Mouse (Mus musculus) neural tube, embryonic 11.5 days (tissue): ENCODE data around the gene Snapc4. TPM values are rescaled to one million over a fixed set of nuclear protein-coding genes. Genes with fewer than 3 reads are reported as not detected.
A peak's percentile ranks its signal among the peaks of the same experiment; 100 is the strongest.
"Not testable (repeated sequence)": the region's sequence is repeated elsewhere in the genome, so short reads cannot be mapped to it uniquely, and the experiment has no call there.

Source experiments
- ATAC-seq: fragments of 200-750 bp; cut with Nextera tagmentation; 2 replicates; pipeline ENCODE4 v1.8.0; 2017; ENCODE audit warnings: moderate number of reproducible peaks, mild to moderate bottlenecking, moderate TSS enrichment, moderate library complexity; ENCODE audit not compliant: insufficient read depth, low FRiP score, low TSS enrichment
- DNase-seq: peaks from one replicate; pipeline ENCODE4 v3.0.0-alpha.2; 2015; ENCODE audit warnings: low spot score
- H3K27ac ChIP-seq: fragments of 300-500 bp; sonication (generic); 2 replicates; pipeline ENCODE4 v1.5.1; 2014; ENCODE audit warnings: low read depth, mild to moderate bottlenecking, low read length
- H3K27me3 ChIP-seq: fragments of 300-500 bp; sonication (generic); 2 replicates; pipeline ENCODE4 v1.6.1; 2014; ENCODE audit warnings: mild to moderate bottlenecking, low read length, mixed read lengths; ENCODE audit not compliant: control insufficient read depth, insufficient read depth
- H3K36me3 ChIP-seq: fragments of 300-500 bp; sonication (generic); 2 replicates; pipeline ENCODE4 v1.6.1; 2014; ENCODE audit warnings: mild to moderate bottlenecking, low read length, moderate library complexity, mixed read lengths; ENCODE audit not compliant: control insufficient read depth, insufficient read depth
- H3K4me1 ChIP-seq: fragments of 300-500 bp; sonication (generic); 2 replicates; pipeline ENCODE4 v1.6.1; 2014; ENCODE audit warnings: low read length, mixed read lengths; ENCODE audit not compliant: control insufficient read depth, insufficient read depth
- H3K4me2 ChIP-seq: fragments of 300-500 bp; sonication (generic); 2 replicates; pipeline ENCODE4 v1.6.1; 2014; ENCODE audit warnings: low read depth, mild to moderate bottlenecking, moderate library complexity
- H3K4me3 ChIP-seq: fragments of 300-500 bp; sonication (generic); 2 replicates; pipeline ENCODE4 v1.5.1; 2014; ENCODE audit warnings: low read depth, low read length
- H3K9ac ChIP-seq: fragments of 300-500 bp; sonication (generic); 2 replicates; pipeline ENCODE4 v1.6.1; 2014; ENCODE audit warnings: mild to moderate bottlenecking, low read length
- H3K9me3 ChIP-seq: fragments of 300-500 bp; sonication (generic); 2 replicates; pipeline ENCODE4 v1.6.1; 2016; ENCODE audit warnings: low read length; ENCODE audit not compliant: control insufficient read depth
- WGBS: fragments of 180-500 bp; shearing (Covaris S2); extraction: QIAGEN DNeasy Blood & Tissue Kit; methylation state at CpG from one replicate; pipeline ENCODE4 v1.1.7; 2014; 5-methylcytosine and 5-hydroxymethylcytosine counted together
- polyA plus RNA-seq: library from polyadenylated mRNA; unstranded; fragments of >200 nt; fragmentation: Nextera tagmentation; extraction: Ambion mirVana; gene quantifications from 2 replicates; pipeline ENCODE4 v1.2.1, GENCODE M21; 2014

Gene Snapc4
- polyA plus RNA-seq, 1 experiment from 2014 or later = 26.9 TPM

DNA sequence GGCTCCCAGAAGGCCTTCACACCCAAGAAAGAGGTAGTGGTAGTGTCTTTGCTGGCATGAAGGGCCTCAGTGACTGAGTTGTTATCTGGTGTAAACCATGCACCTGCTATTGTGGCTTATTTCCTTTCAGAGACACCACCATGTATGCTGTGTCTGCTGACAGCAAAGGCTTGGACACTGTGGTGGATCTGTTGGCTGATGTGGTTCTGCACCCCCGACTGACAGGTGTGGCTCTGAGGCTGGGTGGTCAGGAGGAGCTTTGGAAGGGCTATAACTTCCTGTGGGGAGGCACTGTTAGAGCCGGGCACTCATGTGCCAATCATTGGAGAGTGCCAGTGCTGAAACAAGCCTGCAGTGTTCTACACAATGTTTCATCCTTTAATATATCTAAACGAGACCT is 10.5 kb upstream of the Snapc4 start:
- Histone ChIP-seq H3K27me3 (no peaks in the 10 kb centered on the region), H3K4me1 (peaks cover 10% of the 10 kb centered on the region; the same call in 1 of the 2 replicates), H3K4me3 (no peak overlapping the region), H3K36me3 (peaks cover 43% of the 10 kb centered on the region), H3K4me2 (no peak overlapping the region), H3K9me3 (no peaks in the 10 kb centered on the region), H3K9ac (no peak overlapping the region), H3K27ac (no peak overlapping the region)
- DNase-seq = no peak
- no peak for ATAC-seq
- 78% methylated on average over 3 of the region's 3 CpGs for WGBS

DNA sequence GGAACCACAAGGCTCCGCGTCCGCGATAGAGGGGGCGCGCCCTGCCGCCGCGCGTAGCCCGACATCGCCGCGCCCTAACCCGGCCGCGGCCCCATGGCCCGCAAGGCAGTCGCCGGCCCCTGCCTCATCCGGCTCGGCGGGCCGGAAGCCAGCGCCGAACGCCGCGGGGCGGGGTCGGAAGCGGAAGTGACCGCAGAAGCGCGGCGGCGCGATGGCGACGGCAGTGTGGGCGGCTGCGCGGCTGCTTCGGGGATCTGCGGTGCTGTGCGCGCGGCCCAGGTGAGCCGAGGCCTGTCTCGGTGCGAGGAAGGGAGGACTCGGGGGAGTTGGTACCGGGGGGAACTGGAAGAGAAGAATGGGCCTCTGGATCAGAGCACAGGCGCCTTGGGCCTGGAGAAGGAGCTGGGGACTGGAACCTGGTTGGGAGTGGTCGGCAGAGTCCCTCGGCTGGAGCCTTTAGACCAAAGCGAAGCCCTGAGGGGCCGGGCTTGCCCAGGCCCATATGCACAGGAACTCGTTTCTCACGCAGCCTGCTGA is 8.8 kb upstream of the Snapc4 start, which contains the start of the genes Entr1 and Pmpca:
Gene Entr1 (minus strand): TSS at position 163 of the 537 bp plus-strand sequence.
Gene Pmpca (plus strand): TSS at position 186 of the 537 bp plus-strand sequence.
- Histone ChIP-seq H3K4me2 (peak within 1 kb of the TSS; percentile 99), H3K27ac (peak within 1 kb of the TSS; percentile 62), H3K4me3 (peak within 1 kb of the TSS; percentile 93), H3K9ac (peak within 1 kb of the TSS; percentile 92), H3K36me3 (peaks cover 40% of the 10 kb centered on the region), H3K27me3 (no peaks in the 10 kb centered on the region), H3K4me1 (peaks cover 10% of the 10 kb centered on the region; the same call in 1 of the 2 replicates), H3K9me3 (no peaks in the 10 kb centered on the region)
- under 1% methylated on average over 43 of the region's 60 CpGs for whole genome bisulfite sequencing
- DNase-seq = peak; percentile 92
- peak; percentile 90 for ATAC-seq

DNA sequence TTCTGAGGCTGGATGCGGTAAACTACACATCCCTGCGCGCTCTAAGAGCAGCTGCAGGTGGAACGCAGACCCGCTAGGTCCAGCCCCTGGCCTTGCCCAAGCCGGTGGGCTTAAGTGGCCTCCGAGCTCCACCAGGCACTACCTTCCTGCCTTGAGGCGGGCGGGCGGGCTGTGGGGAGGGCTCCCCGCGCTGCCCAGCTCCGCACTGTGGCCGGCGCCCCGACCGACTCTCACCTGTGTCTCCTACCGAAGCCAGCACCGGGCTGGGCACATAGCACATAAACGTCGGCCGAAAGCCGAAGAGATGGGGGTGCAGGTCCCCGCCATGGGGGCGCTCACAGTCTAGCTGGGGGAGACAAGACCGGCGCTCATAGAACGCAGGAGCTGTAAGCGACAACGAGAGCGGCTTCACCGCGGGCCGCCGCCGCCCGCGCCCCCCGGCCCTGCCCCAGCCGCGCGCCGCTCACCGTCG is 8.3 kb upstream of the Snapc4 start:
- Histone ChIP-seq H3K36me3 (peaks cover 38% of the 10 kb centered on the region), H3K4me1 (peaks cover 10% of the 10 kb centered on the region; the same call in 1 of the 2 replicates), H3K9ac (peak overlapping the region; percentile 92), H3K4me3 (peak overlapping the region; percentile 93), H3K27me3 (no peaks in the 10 kb centered on the region), H3K9me3 (no peaks in the 10 kb centered on the region), H3K4me2 (peak overlapping the region; percentile 99), H3K27ac (peak overlapping the region; percentile 62)
- ATAC-seq = peak; percentile 60; the same call in 1 of the 2 replicates
- DNase-seq = peak; percentile 31
- WGBS = under 1% methylated on average over 45 of the region's 45 CpGs

DNA sequence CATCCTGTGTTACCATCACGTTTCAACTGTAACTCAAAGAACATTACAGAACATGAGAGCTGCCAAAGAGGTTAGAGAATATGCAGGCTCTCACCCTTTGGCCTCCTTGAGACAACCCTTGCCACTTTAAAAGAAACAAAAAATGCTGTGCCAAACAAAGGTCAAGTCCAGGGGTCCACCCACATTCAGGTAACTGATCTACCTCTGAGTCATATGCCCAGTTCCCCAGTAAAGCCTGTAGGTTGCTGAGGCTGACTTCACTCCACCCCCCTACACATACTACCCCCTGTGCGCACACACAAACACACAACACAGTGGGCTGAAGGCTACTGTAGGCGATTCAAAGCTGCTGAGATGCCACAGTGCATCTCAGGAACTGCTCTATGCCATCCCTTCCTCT is 7.3 kb upstream of the Snapc4 start:
- Histone ChIP-seq H3K27ac (no peak overlapping the region), H3K9ac (no peak overlapping the region), H3K4me1 (peaks cover 10% of the 10 kb centered on the region; the same call in 1 of the 2 replicates), H3K9me3 (no peaks in the 10 kb centered on the region), H3K27me3 (no peaks in the 10 kb centered on the region), H3K4me3 (peak overlapping the region; percentile 93; the same call in 1 of the 2 replicates), H3K4me2 (peak overlapping the region; percentile 99), H3K36me3 (peaks cover 42% of the 10 kb centered on the region)
- no peak for DNase-seq
- 88% methylated on average over 3 of the region's 3 CpGs for WGBS
- no peak for ATAC-seq

DNA sequence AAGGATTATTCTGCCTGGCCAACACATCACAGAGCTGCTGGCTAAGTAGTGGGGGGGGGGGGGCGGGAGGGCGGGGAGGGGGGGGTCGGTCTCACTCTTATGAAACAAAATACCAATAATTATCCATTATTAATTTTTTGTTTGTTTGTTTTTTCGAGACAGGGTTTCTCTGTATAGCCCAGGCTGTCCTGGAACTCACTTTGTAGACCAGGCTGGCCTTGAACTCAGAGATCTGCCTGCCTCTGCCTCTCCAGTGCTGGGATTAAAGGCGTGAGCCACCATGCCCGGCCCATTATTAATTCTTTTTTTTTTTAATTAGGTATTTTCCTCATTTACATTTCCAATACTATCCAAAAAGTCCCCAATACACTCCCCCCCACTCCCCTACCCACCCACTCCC is 418 bp upstream of the Snapc4 start:
- WGBS = 33% methylated on average over 6 of the region's 6 CpGs
- not testable (repeated sequence) for H3K27me3 ChIP-seq, DNase-seq, H3K4me1 ChIP-seq, H3K9me3 ChIP-seq, H3K27ac ChIP-seq, ATAC-seq
- Histone ChIP-seq H3K4me2 (peak overlapping the region; percentile 62), H3K4me3 (peak overlapping the region; percentile 80), H3K9ac (peak overlapping the region; percentile 68; the same call in 1 of the 2 replicates), H3K36me3 (peaks cover 31% of the 10 kb centered on the region)

DNA sequence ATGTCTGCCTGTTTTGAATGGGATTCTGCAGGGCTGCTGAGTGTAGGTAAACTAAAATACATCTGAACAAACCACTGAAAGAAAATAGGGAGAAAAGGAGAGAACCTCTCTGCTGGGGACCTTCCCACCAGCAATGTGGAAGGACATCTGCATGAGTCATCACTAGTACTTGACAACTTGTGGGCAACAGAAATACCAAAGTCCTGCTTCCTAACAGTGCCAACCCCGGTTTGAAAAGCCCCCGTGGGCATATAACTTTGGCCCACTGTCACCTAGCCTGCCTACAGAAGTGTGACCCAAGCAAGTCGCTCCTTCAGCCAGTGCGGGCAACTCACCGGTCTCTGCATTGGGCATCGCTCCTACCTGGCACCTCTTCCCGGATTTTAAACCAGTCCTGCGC is 8.1 kb downstream of the Snapc4 start:
- Histone ChIP-seq H3K9ac (no peak overlapping the region), H3K4me2 (no peak overlapping the region), H3K27ac (no peak overlapping the region), H3K4me1 (no peaks in the 10 kb centered on the region), H3K9me3 (no peaks in the 10 kb centered on the region), H3K27me3 (no peaks in the 10 kb centered on the region), H3K4me3 (no peak overlapping the region), H3K36me3 (peaks cover 42% of the 10 kb centered on the region)
- ATAC-seq (no peak), DNase-seq (no peak)
- WGBS = 95% methylated on average over 8 of the region's 8 CpGs

DNA sequence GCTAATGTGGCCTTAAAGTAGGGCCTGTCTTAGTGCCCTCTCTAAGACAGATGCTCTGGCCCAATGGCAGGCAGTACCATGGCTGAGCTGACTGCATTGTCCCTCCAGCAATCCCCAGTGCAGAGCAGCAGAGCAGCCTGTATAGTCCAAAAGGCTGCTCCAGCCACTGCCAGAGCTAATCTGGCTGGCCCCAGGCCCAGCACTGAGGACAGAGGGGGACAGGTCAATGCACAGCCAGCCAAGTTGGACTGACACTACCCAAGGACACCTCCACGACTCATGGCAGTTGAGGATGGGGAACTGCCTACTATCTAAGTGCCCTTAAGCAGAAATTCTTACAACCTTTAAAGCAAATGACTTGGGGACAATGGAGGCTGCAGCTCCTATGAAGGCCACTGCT is 11.9 kb downstream of the Snapc4 start:
- Histone ChIP-seq H3K4me1 (no peaks in the 10 kb centered on the region), H3K9ac (no peak overlapping the region), H3K36me3 (peaks cover 30% of the 10 kb centered on the region), H3K4me2 (no peak overlapping the region), H3K27me3 (no peaks in the 10 kb centered on the region), H3K9me3 (no peaks in the 10 kb centered on the region), H3K27ac (no peak overlapping the region), H3K4me3 (no peak overlapping the region)
- ATAC-seq (no peak), DNase-seq (no peak)
- 92% methylated on average over 1 of the region's 1 CpGs for WGBS

DNA sequence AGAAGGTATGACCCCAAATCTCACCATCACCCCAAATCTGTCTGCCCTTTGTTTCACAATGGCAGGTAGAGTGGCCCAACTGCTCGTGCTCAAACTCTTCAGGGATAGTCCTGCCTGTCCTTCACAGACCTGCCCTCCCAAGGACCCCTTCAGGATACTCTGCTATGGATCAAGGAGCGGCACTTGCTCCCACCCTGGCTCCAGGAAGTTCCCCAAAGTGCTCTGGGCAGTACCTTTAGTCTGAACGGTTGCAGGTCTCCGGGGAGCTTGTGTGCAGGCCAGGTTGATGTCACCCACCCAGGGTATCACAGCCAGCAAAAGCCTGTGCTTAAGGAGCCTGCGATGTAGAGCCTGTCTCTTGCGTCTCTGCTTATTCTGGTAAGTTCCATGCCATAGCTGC is 12.5 kb downstream of the Snapc4 start:
- Histone ChIP-seq H3K36me3 (peaks cover 28% of the 10 kb centered on the region), H3K4me3 (no peak overlapping the region), H3K27me3 (no peaks in the 10 kb centered on the region), H3K9ac (no peak overlapping the region), H3K4me1 (no peaks in the 10 kb centered on the region), H3K9me3 (no peaks in the 10 kb centered on the region), H3K27ac (no peak overlapping the region), H3K4me2 (no peak overlapping the region)
- DNase-seq (no peak), ATAC-seq (no peak)
- WGBS = 87% methylated on average over 6 of the region's 6 CpGs
